Mouse (Mus musculus) kidney, adult 11 months (tissue): ENCODE data around the gene Lyst.
"Not testable (repeated sequence)": the region's sequence is repeated elsewhere in the genome, so short reads cannot be mapped to it uniquely, and the experiment has no call there.

Source experiments
- DNase-seq: peaks from one replicate; pipeline ENCODE4 v3.0.0; 2022

Lyst gene

GRCm38 (mm10) chr13:13590048-13591011 lies at the start of gene Lyst:
Gene Lyst, plus strand, starts transcription at chr13:13590397.
- DNase-seq: peak; percentile 98

- not testable (repeated sequence) for DNase-seq
These were observed 47.1 kb upstream of the Lyst start for GRCm38 (mm10) chr13:13543073-13543472.

GRCm38 (mm10) chr13:13546792-13547191 lies 43.4 kb upstream of the Lyst start:
- DNase-seq: no peak

GRCm38 (mm10) chr13:13547889-13548288 lies 42.3 kb upstream of the Lyst start:
- DNase-seq: no peak

- DNase-seq: no peak
These were observed 41.6 kb upstream of the Lyst start for GRCm38 (mm10) chr13:13548431-13549190.

- no peak for DNase-seq
These were observed 40.2 kb upstream of the Lyst start for GRCm38 (mm10) chr13:13549687-13550660.

- no peak for DNase-seq
These were observed 38.2 kb upstream of the Lyst start for GRCm38 (mm10) chr13:13552020-13552419.

- DNase-seq: no peak
These were observed 36.5 kb upstream of the Lyst start for GRCm38 (mm10) chr13:13553660-13554059.

- no peak for DNase-seq
These were observed 35.0 kb upstream of the Lyst start for GRCm38 (mm10) chr13:13555196-13555595.

- DNase-seq: no peak
These were observed 33.0 kb upstream of the Lyst start for GRCm38 (mm10) chr13:13557001-13557743.

GRCm38 (mm10) chr13:13558251-13558650 lies 31.9 kb upstream of the Lyst start:
- DNase-seq: no peak

- DNase-seq: no peak
These were observed 31.3 kb upstream of the Lyst start for GRCm38 (mm10) chr13:13558900-13559299.

- no peak for DNase-seq
These were observed 27.6 kb upstream of the Lyst start for GRCm38 (mm10) chr13:13562571-13562970.

- DNase-seq: no peak
These were observed 26.1 kb upstream of the Lyst start for GRCm38 (mm10) chr13:13564116-13564515.

GRCm38 (mm10) chr13:13564541-13564940 lies 25.7 kb upstream of the Lyst start:
- DNase-seq: no peak

GRCm38 (mm10) chr13:13567640-13568039 lies 22.6 kb upstream of the Lyst start:
- no peak for DNase-seq

GRCm38 (mm10) chr13:13568824-13569223 lies 21.4 kb upstream of the Lyst start:
- no peak for DNase-seq

- DNase-seq: no peak
These were observed 20.6 kb upstream of the Lyst start for GRCm38 (mm10) chr13:13569603-13570002.

- no peak for DNase-seq
These were observed 17.9 kb upstream of the Lyst start for GRCm38 (mm10) chr13:13572060-13572835.

- no peak for DNase-seq
These were observed 17.3 kb upstream of the Lyst start for GRCm38 (mm10) chr13:13572941-13573340.
